Comparison of ENCODE assay signal across 11 mouse cellular contexts in genomic region chr8:94333345-94333744, GRCm38 (mm10). TPM values are rescaled to one million over a fixed set of nuclear protein-coding genes. Genes with fewer than 3 reads are reported as not detected.
DNase-seq lines count a peak whose midpoint lies in the region; ATAC-seq lines count a peak whose summit lies in the region.
"Had no signal": no experiment of that assay in that cellular context is flagged by ENCODE, and none has a peak within 500 bp of the region (broad histone marks: within the 10 kb centered on the region; RNA-seq: fewer than 3 reads in every experiment).

No protein-coding gene starts in this region.

- H3K9me3 ChIP-seq in midbrain, embryonic 11.5 days (ENCODE audit: control insufficient read depth, low read length), result no peaks in the 10 kb centered on the region
- no peaks in the 10 kb centered on the region for H3K9me3 ChIP-seq in midbrain, embryonic 13.5 days
- H3K9me3 ChIP-seq: neural tube, embryonic 12.5 days had no signal

- no peak overlapping the region for H3K4me3 ChIP-seq in midbrain, embryonic 11.5 days (ENCODE audit: low read depth, low read length)
- no peak overlapping the region for H3K4me3 ChIP-seq in midbrain, embryonic 13.5 days (replicated peaks)
- H3K4me3 ChIP-seq: erythroblast, embryonic 14.5 days; neural tube, embryonic 12.5 days had no signal

- no peaks in the 10 kb centered on the region for H3K36me3 ChIP-seq in midbrain, embryonic 11.5 days (ENCODE audit: control insufficient read depth, insufficient read depth, low read length)
- H3K36me3 ChIP-seq in midbrain, embryonic 13.5 days, result no peaks in the 10 kb centered on the region
- H3K36me3 ChIP-seq: neural tube, embryonic 12.5 days had no signal

- H3K27me3 ChIP-seq in midbrain, embryonic 11.5 days (ENCODE audit: control insufficient read depth, insufficient read depth, low read length), result no peaks in the 10 kb centered on the region
- no peaks in the 10 kb centered on the region for H3K27me3 ChIP-seq in midbrain, embryonic 13.5 days
- H3K27me3 ChIP-seq: neural tube, embryonic 12.5 days had no signal

- DNase-seq in adrenal gland, postnatal 36 days, result peak; percentile 13 to 26
- no peak for DNase-seq in adrenal gland, adult 8-10 months
- DNase-seq in midbrain, embryonic 11.5 days (ENCODE audit: low spot score, missing footprints), result peak; percentile 49
- DNase-seq in kidney, postnatal 25 days, result peak; percentile 65 to 67
- DNase-seq in retina, postnatal 1 day, result peak; percentile 22
- no peak for DNase-seq in layer of hippocampus, postnatal 36 days
- DNase-seq: heart, adult 11 months had no signal

- no peak overlapping the region for H3K9ac ChIP-seq in midbrain, embryonic 11.5 days (ENCODE audit: low read length)
- no peak overlapping the region for H3K9ac ChIP-seq in midbrain, embryonic 13.5 days (replicated peaks)
- H3K9ac ChIP-seq: neural tube, embryonic 12.5 days had no signal

- H3K27ac ChIP-seq in midbrain, embryonic 11.5 days (ENCODE audit: low read depth, low read length), result no peak overlapping the region
- H3K27ac ChIP-seq in midbrain, embryonic 13.5 days, result no peak overlapping the region
- H3K27ac ChIP-seq: neural tube, embryonic 12.5 days had no signal

- no peaks in the 10 kb centered on the region for H3K4me1 ChIP-seq in midbrain, embryonic 11.5 days (ENCODE audit: control insufficient read depth, insufficient read depth, low read length)
- no peaks in the 10 kb centered on the region for H3K4me1 ChIP-seq in midbrain, embryonic 13.5 days (replicated peaks)
- H3K4me1 ChIP-seq: neural tube, embryonic 12.5 days had no signal

- ATAC-seq in midbrain, embryonic 11.5 days (ENCODE audit: low FRiP score), result no peak
- no peak for ATAC-seq in midbrain, embryonic 13.5 days
- ATAC-seq in inflammation-experienced regulatory T-cells, adult 6 months, result no peak

- no peak overlapping the region for H3K4me2 ChIP-seq in midbrain, embryonic 11.5 days
- no peak overlapping the region for H3K4me2 ChIP-seq in midbrain, embryonic 13.5 days (replicated peaks)
- H3K4me2 ChIP-seq: neural tube, embryonic 12.5 days had no signal

- WGBS in midbrain, embryonic 11.5 days, result 54% methylated on average over 5 of the region's 5 CpGs
- 60% methylated on average over 5 of the region's 5 CpGs for WGBS in midbrain, embryonic 13.5 days

RNA-seq across cellular contexts. Expression of gene Slc12a3, which starts 4.3 kb away (rescaled TPM):
- total RNA-seq in adrenal gland, postnatal 36 days (2021), result not detected
- total RNA-seq in adrenal gland, adult 8-10 months (2022), result under 1 TPM in 1 of 4 experiments, not detected in 3; 0.16 TPM
- not detected in 2 replicates for polyA plus RNA-seq in midbrain, embryonic 11.5 days (2014; fragmentation: Nextera tagmentation; extraction: Ambion mirVana)
- polyA plus RNA-seq in midbrain, embryonic 13.5 days (2015; fragmentation: Nextera tagmentation; extraction: Ambion mirVana), result 0.09 and 0.12 TPM in 2 replicates
- polyA plus RNA-seq in inflammation-experienced regulatory T-cells, adult 6 months (2017; shearing (Covaris generic)), result under 1 TPM in 1 of 3 experiments, not detected in 2; 0.20 TPM
- total RNA-seq in layer of hippocampus, postnatal 36 days (2021), result under 1 TPM; 0.18 to 0.20 TPM
- polyA plus RNA-seq: erythroblast, embryonic 14.5 days had no signal

RNA-seq across cellular contexts. Expression of gene Herpud1, which starts 52.9 kb away (rescaled TPM):
- total RNA-seq in adrenal gland, postnatal 36 days (2021), result 100 to 1,000 TPM; 109 to 110 TPM
- total RNA-seq in adrenal gland, adult 8-10 months (2022), result 100 to 1,000 TPM; 112 to 129 (median 123) TPM
- 56.8 and 60.4 TPM in 2 replicates for polyA plus RNA-seq in midbrain, embryonic 11.5 days (2014; fragmentation: Nextera tagmentation; extraction: Ambion mirVana)
- polyA plus RNA-seq in midbrain, embryonic 13.5 days (2015; fragmentation: Nextera tagmentation; extraction: Ambion mirVana), result 58.2 and 60.0 TPM in 2 replicates
- polyA plus RNA-seq in inflammation-experienced regulatory T-cells, adult 6 months (2017; shearing (Covaris generic)), result 100 to 1,000 TPM in 2 of 3 experiments, 10 to 100 TPM in 1; 75.9 to 149 (median 110) TPM
- total RNA-seq in layer of hippocampus, postnatal 36 days (2021), result 10 to 100 TPM; 54.8 to 80.2 TPM

Comparison
In these comparisons a context has a peak if more than half of its experiments do, and no peak if none do; other contexts are left out.
1. DNase-seq: peak in adrenal gland, postnatal 36 days (2 of 2), midbrain, embryonic 11.5 days (single experiment), kidney, postnatal 25 days (2 of 2) and retina, postnatal 1 day (single experiment); none in adrenal gland, adult 8-10 months (single experiment) and layer of hippocampus, postnatal 36 days (0 of 2).